Mouse (Mus musculus): Measurements from ENCODE around the gene Zfp212.
A peak's percentile ranks its signal among the peaks of the same experiment; 100 is the strongest.
"Not testable (repeated sequence)": the region's sequence is repeated elsewhere in the genome, so short reads cannot be mapped to it uniquely, and the experiment has no call there.

Gene Zfp212

GRCm38 (mm10) chr6:47943021-47943691 is 22.9 kb downstream of the Zfp212 start:
- peak; percentile 82 for DNase-seq

- no peak for DNase-seq
Measured at GRCm38 (mm10) chr6:47943721-47944120, 23.4 kb downstream of the Zfp212 start.

- DNase-seq, result no peak
Measured at GRCm38 (mm10) chr6:47947388-47947787, 27.1 kb downstream of the Zfp212 start.

GRCm38 (mm10) chr6:47953191-47953726 is 33.0 kb downstream of the Zfp212 start, which contains the start of gene Zfp956:
Zfp956 (plus strand) TSS chr6:47953390.
- DNase-seq, result peak; percentile 95

- no peak for DNase-seq
Measured at GRCm38 (mm10) chr6:47954425-47954824, 34.1 kb downstream of the Zfp212 start.

- no peak for DNase-seq
Measured at GRCm38 (mm10) chr6:47957816-47958215, 37.5 kb downstream of the Zfp212 start.

GRCm38 (mm10) chr6:47960685-47961421 is 40.6 kb downstream of the Zfp212 start:
- no peak for DNase-seq

- no peak for DNase-seq
Measured at GRCm38 (mm10) chr6:47963051-47963450, 42.8 kb downstream of the Zfp212 start.

GRCm38 (mm10) chr6:47968166-47968565 is 47.9 kb downstream of the Zfp212 start:
- DNase-seq, result not testable (repeated sequence)

- no peak for DNase-seq
Measured at GRCm38 (mm10) chr6:47974599-47974998, 54.3 kb downstream of the Zfp212 start.

- DNase-seq, result peak; percentile 77
Measured at GRCm38 (mm10) chr6:47978897-47979368, 58.7 kb downstream of the Zfp212 start.
